Mouse (Mus musculus) 416B (cell line): ENCODE data around the gene Mapk1.

Source experiments
- DNase-seq: peaks from one replicate; pipeline ENCODE4 v3.0.0; 2011; ENCODE audit warnings: low read depth

Mapk1 gene

GRCm38 (mm10) chr16:17015853-17016230, 32.7 kb downstream of the Mapk1 start:
- no peak for DNase-seq

GRCm38 (mm10) chr16:17018071-17018470, 34.9 kb downstream of the Mapk1 start:
- DNase-seq: no peak

GRCm38 (mm10) chr16:17024469-17025148, 41.4 kb downstream of the Mapk1 start:
- peak; percentile 76 for DNase-seq

- DNase-seq: no peak
Measured at GRCm38 (mm10) chr16:17029971-17030695, 47.0 kb downstream of the Mapk1 start.

- DNase-seq: no peak
Measured at GRCm38 (mm10) chr16:17033754-17034153, 50.6 kb downstream of the Mapk1 start.

- no peak for DNase-seq
Measured at GRCm38 (mm10) chr16:17040716-17041115, 57.5 kb downstream of the Mapk1 start.

GRCm38 (mm10) chr16:17041417-17041816, 58.2 kb downstream of the Mapk1 start:
- no peak for DNase-seq

GRCm38 (mm10) chr16:17044320-17044719, 61.1 kb downstream of the Mapk1 start:
- no peak for DNase-seq

GRCm38 (mm10) chr16:17045287-17045686, 62.1 kb downstream of the Mapk1 start:
- DNase-seq: no peak

- no peak for DNase-seq
Measured at GRCm38 (mm10) chr16:17049886-17050285, 66.7 kb downstream of the Mapk1 start.

GRCm38 (mm10) chr16:17052087-17052486, 68.9 kb downstream of the Mapk1 start:
- DNase-seq: no peak

GRCm38 (mm10) chr16:17053903-17054302, 70.7 kb downstream of the Mapk1 start:
- DNase-seq: no peak

GRCm38 (mm10) chr16:17055584-17055983, 72.4 kb downstream of the Mapk1 start:
- DNase-seq: no peak

- DNase-seq: no peak
Measured at GRCm38 (mm10) chr16:17062338-17062737, 79.2 kb downstream of the Mapk1 start.

- DNase-seq: no peak
Measured at GRCm38 (mm10) chr16:17067552-17067951, 84.4 kb downstream of the Mapk1 start.

GRCm38 (mm10) chr16:17069511-17070443, 86.6 kb downstream of the Mapk1 start, which contains the start of gene Ypel1:
Ypel1 (plus strand) TSS chr16:17069696.
- DNase-seq: peak; percentile 74

- DNase-seq: no peak
Measured at GRCm38 (mm10) chr16:17070716-17071115, 87.5 kb downstream of the Mapk1 start.

GRCm38 (mm10) chr16:17073000-17073399, 89.8 kb downstream of the Mapk1 start:
- no peak for DNase-seq

GRCm38 (mm10) chr16:17076301-17076700, 93.1 kb downstream of the Mapk1 start:
- DNase-seq: peak; percentile 35

GRCm38 (mm10) chr16:17076869-17077268, 93.7 kb downstream of the Mapk1 start:
- peak; percentile 25 for DNase-seq

- DNase-seq: no peak
Measured at GRCm38 (mm10) chr16:17078101-17078500, 94.9 kb downstream of the Mapk1 start.

- DNase-seq: no peak
Measured at GRCm38 (mm10) chr16:17082121-17082792, 99.1 kb downstream of the Mapk1 start.
